Mouse (Mus musculus) mouse trophoblast stem cell (cell line): Measurements from ENCODE around the gene Rpl28.

Experiments used
- in situ Hi-C, 2 experiments: fragments of 300-500 bp; cut with MseI, MboI; formaldehyde crosslinking; loops; 2 replicates in 1 of 2; 3 replicates in 1 of 2; pipeline ENCODE4 v1.15.1; 2025

Rpl28 gene

DNA sequence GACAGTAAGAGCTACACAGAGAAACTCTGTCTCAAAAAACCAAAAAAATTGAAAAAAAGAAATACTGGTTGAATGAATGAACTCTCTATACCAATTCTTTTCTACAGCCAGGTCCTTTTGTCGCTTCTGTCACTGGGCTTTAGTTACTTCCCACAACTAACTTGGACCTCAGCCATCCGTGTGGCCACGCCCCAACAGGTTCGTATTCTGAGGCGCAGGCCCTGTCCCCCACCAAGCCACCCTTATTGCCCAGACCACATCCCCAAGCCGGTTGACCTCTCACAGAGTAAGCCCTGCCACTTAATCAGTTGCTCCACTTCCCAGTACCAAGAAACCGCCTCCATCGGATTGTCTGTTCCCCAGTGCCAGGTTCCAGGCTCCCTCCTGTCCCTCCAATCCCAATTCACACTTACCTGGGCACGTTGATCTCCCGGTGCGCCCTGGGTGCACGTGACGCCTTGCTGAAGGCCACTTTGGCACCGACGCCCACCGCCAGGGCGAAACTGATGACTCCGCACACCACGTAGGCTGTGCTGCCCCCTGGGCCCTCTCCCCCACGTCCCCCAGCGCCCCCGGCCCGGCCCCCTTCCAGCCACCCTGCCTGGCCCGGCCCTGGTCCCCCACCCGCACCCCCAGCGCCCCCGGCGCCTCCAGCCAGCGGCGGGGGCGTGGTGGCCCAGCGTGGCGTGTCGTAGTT, 43.1 kb downstream of the Rpl28 start:
- in situ Hi-C loops = no loop called here

DNA sequence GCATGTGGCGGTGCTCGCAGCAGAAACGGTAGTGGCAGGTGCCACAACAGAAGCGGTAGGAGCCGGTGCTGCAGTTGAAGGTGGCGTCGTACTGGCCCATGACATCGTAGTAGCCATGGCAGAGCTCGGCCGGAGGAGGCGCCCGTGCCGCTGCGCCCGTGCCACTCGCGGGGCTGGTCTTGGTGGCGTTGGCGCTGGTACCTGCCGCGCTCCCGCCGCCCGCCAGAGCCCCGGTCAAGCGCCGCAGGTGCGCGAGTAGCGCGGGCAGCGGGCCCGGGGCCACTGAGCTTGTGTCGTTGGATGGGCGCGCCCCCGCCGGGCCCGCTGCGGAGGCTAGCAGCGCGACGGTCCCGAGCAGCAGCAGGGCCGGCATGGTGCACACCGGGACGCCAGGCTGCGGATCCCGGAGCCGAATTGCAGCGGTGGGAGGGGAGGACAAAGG, 43.7 kb downstream of the Rpl28 start:
- in situ Hi-C loops = no loop called here

DNA sequence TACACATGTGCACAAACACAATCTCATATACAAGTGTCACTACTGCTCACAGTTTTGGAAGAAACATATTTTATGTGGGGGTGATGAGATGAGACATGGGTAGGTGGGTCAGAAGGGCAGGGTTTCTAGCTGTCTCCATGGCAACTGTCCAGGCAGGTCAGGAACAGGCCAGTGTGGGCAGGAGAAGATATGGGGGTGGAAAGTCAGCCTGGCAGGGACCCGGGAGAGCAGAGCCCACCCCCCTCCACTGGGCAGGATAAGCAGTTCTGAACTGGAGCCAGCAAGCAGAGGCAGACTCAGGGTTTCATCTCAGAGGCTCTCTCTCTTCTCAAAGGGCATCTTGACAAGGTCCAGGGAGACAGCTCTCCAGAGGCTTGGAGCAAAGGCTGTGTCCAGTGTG, 45.0 kb downstream of the Rpl28 start:
- in situ Hi-C loops = no loop called here

DNA sequence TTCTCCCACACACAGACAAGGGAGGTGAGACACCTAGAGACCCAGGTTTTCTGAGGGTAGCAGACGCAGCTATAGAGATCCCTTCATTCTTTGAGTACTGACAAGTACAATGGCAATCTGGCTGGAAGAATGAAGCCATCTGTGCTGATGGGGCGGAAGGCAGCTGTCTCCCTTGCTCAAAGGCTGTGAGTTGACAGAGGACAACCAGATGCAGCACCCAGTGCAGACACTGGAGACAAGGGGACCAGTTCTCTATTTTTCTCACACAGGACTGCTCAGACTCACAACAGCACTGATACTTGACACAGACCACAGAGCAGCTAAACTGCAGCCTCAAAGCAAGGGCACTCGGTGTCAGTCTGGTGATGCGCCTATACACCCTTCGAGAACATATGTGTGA, 49.4 kb downstream of the Rpl28 start:
- in situ Hi-C loops = no loop called here

DNA sequence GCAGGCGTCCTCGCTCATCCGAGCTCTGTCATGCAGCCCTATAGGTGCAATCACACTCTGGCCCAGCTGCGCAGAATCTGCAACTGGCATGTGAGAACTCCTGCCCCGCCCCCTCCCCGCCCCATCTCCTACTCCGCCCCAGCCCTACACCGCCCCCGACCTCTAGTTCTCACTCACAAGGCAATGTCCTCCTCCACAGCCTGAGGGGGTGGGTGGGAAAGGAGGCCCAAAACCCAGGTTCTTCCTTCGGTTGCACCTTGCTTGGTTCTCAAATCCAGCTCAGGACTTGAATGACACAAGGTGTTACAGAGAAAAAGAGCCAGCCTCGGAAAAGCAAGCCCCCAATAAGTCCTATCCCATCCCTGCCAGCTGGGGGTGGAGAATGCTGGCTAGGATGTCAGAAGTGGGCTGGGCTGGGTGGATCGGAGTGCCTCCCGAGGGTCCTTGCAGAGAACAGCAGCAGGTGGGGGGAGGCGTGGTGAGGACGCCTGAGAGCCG, 50.0 kb downstream of the Rpl28 start:
- in situ Hi-C loops = no loop called here

DNA sequence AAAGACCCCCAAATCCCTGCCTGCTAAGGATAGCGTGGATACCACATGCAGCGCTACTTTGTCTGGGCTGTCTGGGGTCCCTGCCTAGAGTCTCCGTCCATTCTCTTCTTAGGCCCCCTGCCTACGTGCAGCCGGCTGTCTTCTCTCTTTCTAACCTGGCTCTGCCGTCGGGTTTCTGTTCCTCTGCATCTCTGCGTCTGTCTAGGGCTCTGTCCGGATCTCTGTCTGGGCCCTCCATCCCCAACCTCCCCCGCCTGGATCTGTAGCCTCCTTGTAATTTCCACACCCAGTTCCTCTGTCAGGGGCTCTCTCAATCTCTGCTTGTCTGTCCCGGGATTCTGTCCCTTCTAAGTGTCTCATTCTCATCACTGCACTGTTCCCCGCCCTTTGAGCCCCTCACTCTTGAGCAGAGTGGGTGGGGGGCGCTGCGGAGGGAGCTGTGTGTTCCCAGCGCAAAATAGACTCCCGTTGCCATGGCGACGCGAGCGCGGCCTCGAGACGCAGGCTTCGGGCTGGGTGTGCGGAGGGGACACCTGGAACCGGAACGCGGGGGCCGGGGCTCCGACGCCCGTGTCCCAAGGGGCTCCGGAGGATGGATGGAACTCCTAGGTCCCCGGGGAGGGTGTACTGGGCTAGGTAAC, 51.0 kb downstream of the Rpl28 start:
- in situ Hi-C loops = no loop called here

DNA sequence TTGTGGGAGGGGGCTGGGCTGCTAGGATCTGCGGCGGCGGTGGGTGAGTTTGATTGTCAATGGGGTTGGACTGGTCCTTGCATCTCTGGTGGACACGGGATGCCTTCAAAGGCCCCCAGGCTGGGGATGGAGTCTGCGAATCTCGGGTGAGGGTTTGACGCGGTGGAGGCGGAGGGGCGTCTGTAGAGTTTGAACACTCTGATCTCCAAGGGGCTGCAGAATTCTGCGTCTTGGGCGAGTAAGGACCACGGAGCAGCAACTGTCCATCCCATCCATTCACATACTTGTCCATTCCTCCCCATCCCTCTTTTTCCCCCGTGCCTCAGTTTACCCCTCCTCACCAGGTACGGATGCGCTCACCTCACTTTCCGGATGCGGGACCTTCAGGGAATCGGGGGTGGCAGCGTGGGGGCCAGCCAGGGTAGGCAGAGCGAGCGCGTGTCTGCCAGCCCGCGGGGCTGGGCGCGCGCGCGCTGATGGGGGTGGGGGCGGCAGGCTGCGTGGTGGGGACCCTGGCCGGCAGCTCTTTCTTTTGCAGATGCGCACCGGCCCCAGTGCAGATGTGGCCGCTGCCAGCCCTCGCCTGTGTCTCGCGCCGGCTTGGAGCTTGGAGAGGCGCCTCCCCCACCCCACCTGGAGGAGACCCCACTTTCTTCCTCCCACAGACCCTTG, 51.7 kb downstream of the Rpl28 start, which contains the start of gene Shisa7:
Gene Shisa7 (minus strand): TSS at position 452 of the 672 bp plus-strand sequence.
- in situ Hi-C loops = no loop called here
